Mouse (Mus musculus) small intestine, adult 2 months (tissue): ENCODE measurements at regions not wholly inside any gene's neighbourhood (a gene's known extent, or its start where the extent isn't known, plus 50 kb on each side); places are given as distances from the start of the nearest gene placed in this dataset.

ENCODE experiments used
- H3K27ac ChIP-seq: fragments of 200-500 bp; 2 replicates; pipeline ENCODE4 v1.5.1; 2012; ENCODE audit warnings: low read depth, low read length, control low read depth, inconsistent platforms; ENCODE audit not compliant: insufficient read depth
- H3K27me3 ChIP-seq: fragments of 200-500 bp; 2 replicates; pipeline ENCODE4 v1.6.1; 2012; ENCODE audit warnings: mild to moderate bottlenecking, moderate library complexity, low read length, inconsistent platforms; ENCODE audit not compliant: control insufficient read depth, insufficient read depth
- H3K36me3 ChIP-seq: fragments of 200-500 bp; 2 replicates; pipeline ENCODE4 v1.6.1; 2012; ENCODE audit warnings: mild to moderate bottlenecking, low read length, control low read depth, inconsistent platforms; ENCODE audit not compliant: control insufficient read depth, insufficient read depth
- H3K4me1 ChIP-seq: fragments of 200-500 bp; 2 replicates; pipeline ENCODE4 v1.6.1; 2012; ENCODE audit warnings: low read length, inconsistent platforms, mixed read lengths; ENCODE audit not compliant: control insufficient read depth, insufficient read depth, insufficient read length
- H3K4me3 ChIP-seq: fragments of 200-500 bp; 2 replicates; pipeline ENCODE4 v1.5.1; 2012; ENCODE audit warnings: low read depth, mild to moderate bottlenecking, control low read depth, inconsistent platforms, low read length, moderate library complexity
- CTCF ChIP-seq: fragments of 200-500 bp; IDR thresholded peaks from 2 replicates; pipeline ENCODE4 v1.5.1; 2012; ENCODE audit warnings: low read depth, mild to moderate bottlenecking, control low read depth, inconsistent platforms, low read length, moderate library complexity, mixed read lengths; ENCODE audit not compliant: insufficient replicate concordance, insufficient read length; ENCODE audit errors: extremely low read depth
- POLR2A ChIP-seq: fragments of 200-500 bp; IDR thresholded peaks from 2 replicates; pipeline ENCODE4 v1.6.1; 2012; ENCODE audit warnings: low read depth, mild to moderate bottlenecking, control low read depth, inconsistent platforms, low read length, moderate library complexity
- WGBS: fragments of 180-500 bp; shearing (Covaris S2); methylation state at CpG from one replicate; pipeline ENCODE4 v1.1.7; 2018; 5-methylcytosine and 5-hydroxymethylcytosine counted together

- no peaks in the 10 kb centered on the region; the same call in 1 of the 2 replicates for H3K4me1 ChIP-seq
- H3K27me3 ChIP-seq: no peaks in the 10 kb centered on the region
- no peak overlapping the region for H3K4me3 ChIP-seq
- no peaks in the 10 kb centered on the region for H3K36me3 ChIP-seq
- WGBS: 60% methylated on average over 7 of the region's 7 CpGs
- TF ChIP-seq POLR2A (no peak), CTCF (no peak)
- no peak overlapping the region for H3K27ac ChIP-seq
Measured at GRCm38 (mm10) chr8:35971082-35971481, 205.5 kb downstream of the Gm19410 start.

GRCm38 (mm10) chr8:35974323-35975029 lies 208.9 kb downstream of the Gm19410 start:
- TF ChIP-seq CTCF (no peak), POLR2A (no peak)
- Histone ChIP-seq H3K4me1 (no peaks in the 10 kb centered on the region; the same call in 1 of the 2 replicates), H3K27me3 (no peaks in the 10 kb centered on the region), H3K27ac (no peak overlapping the region), H3K4me3 (no peak overlapping the region), H3K36me3 (no peaks in the 10 kb centered on the region)
- WGBS: 70% methylated on average over 10 of the region's 10 CpGs

- Histone ChIP-seq H3K4me3 (no peak overlapping the region), H3K27ac (no peak overlapping the region), H3K36me3 (no peaks in the 10 kb centered on the region), H3K27me3 (no peaks in the 10 kb centered on the region), H3K4me1 (peaks cover 4% of the 10 kb centered on the region; the same call in 1 of the 2 replicates)
- WGBS: 43% methylated on average over 9 of the region's 9 CpGs
- no peak for TF ChIP-seq CTCF
- TF ChIP-seq POLR2A: no peak
Measured at GRCm38 (mm10) chr8:35979638-35980255, 214.2 kb downstream of the Gm19410 start.

- TF ChIP-seq POLR2A (no peak), CTCF (no peak)
- no peaks in the 10 kb centered on the region for H3K27me3 ChIP-seq
- WGBS: 62% methylated on average over 2 of the region's 2 CpGs
- H3K36me3 ChIP-seq: no peaks in the 10 kb centered on the region
- no peak overlapping the region for H3K27ac ChIP-seq
- no peak overlapping the region for H3K4me3 ChIP-seq
- H3K4me1 ChIP-seq: peaks cover 4% of the 10 kb centered on the region; the same call in 1 of the 2 replicates
Measured at GRCm38 (mm10) chr8:35983083-35983482, 217.5 kb downstream of the Gm19410 start.

- Histone ChIP-seq H3K36me3 (no peaks in the 10 kb centered on the region), H3K27ac (no peak overlapping the region), H3K4me1 (no peaks in the 10 kb centered on the region), H3K4me3 (no peak overlapping the region), H3K27me3 (no peaks in the 10 kb centered on the region)
- TF ChIP-seq CTCF: no peak
- 22% methylated on average over 5 of the region's 5 CpGs for WGBS
Measured at GRCm38 (mm10) chr8:35985152-35985689, 219.6 kb downstream of the Gm19410 start.

- H3K4me1 ChIP-seq: no peaks in the 10 kb centered on the region
- TF ChIP-seq POLR2A: no peak
- no peak for TF ChIP-seq CTCF
- no peak overlapping the region for H3K4me3 ChIP-seq
- no peaks in the 10 kb centered on the region for H3K36me3 ChIP-seq
- WGBS: 66% methylated on average over 5 of the region's 5 CpGs
- no peaks in the 10 kb centered on the region for H3K27me3 ChIP-seq
- no peak overlapping the region for H3K27ac ChIP-seq
Measured at GRCm38 (mm10) chr8:35987327-35987726, 221.7 kb downstream of the Gm19410 start.

- H3K27ac ChIP-seq: no peak overlapping the region
- no peaks in the 10 kb centered on the region for H3K4me1 ChIP-seq
- 93% methylated on average over 5 of the region's 5 CpGs for WGBS
- H3K27me3 ChIP-seq: no peaks in the 10 kb centered on the region
- H3K4me3 ChIP-seq: no peak overlapping the region
- no peak for TF ChIP-seq CTCF
- no peak for TF ChIP-seq POLR2A
- no peaks in the 10 kb centered on the region for H3K36me3 ChIP-seq
Measured at GRCm38 (mm10) chr8:35991013-35991412, 225.4 kb downstream of the Gm19410 start.
